Mouse (Mus musculus) kidney, postnatal 0 days (tissue): ENCODE results near the gene Fcer1g. TPM values are rescaled to one million over a fixed set of nuclear protein-coding genes. Genes with fewer than 3 reads are reported as not detected.

Experiments
- ATAC-seq: fragments of 200-750 bp; cut with Nextera tagmentation; replicated peaks from 2 replicates; pipeline ENCODE4 v1.8.0; 2017; ENCODE audit warnings: low read depth, moderate number of reproducible peaks, moderate TSS enrichment, moderate library complexity; ENCODE audit not compliant: low FRiP score
- DNase-seq: peaks from one replicate; pipeline ENCODE4 v3.0.0-alpha.2; 2016; ENCODE audit warnings: low spot score
- H3K27ac ChIP-seq: fragments of 300-500 bp; sonication (generic); 2 replicates; pipeline ENCODE4 v1.5.1; 2014; ENCODE audit warnings: mild to moderate bottlenecking
- H3K27me3 ChIP-seq: fragments of 300-500 bp; sonication (generic); 2 replicates; pipeline ENCODE4 v1.6.1; 2014; ENCODE audit warnings: low read length, mixed read lengths; ENCODE audit not compliant: insufficient read depth
- H3K36me3 ChIP-seq: fragments of 300-500 bp; sonication (generic); 2 replicates; pipeline ENCODE4 v1.6.1; 2014; ENCODE audit warnings: low read length, mixed read lengths; ENCODE audit not compliant: insufficient read depth
- H3K4me1 ChIP-seq: fragments of 300-500 bp; sonication (generic); replicated peaks from 2 replicates; pipeline ENCODE4 v1.6.1; 2014; ENCODE audit warnings: antibody characterized with exemption, low read length, mixed read lengths; ENCODE audit not compliant: insufficient read depth
- H3K4me2 ChIP-seq: fragments of 300-500 bp; sonication (generic); 2 replicates; pipeline ENCODE4 v1.6.1; 2014; ENCODE audit warnings: mild to moderate bottlenecking, low read length, moderate library complexity, mixed read lengths
- H3K4me3 ChIP-seq: fragments of 300-500 bp; sonication (generic); replicated peaks from 2 replicates; pipeline ENCODE4 v1.5.1; 2014; ENCODE audit warnings: low read depth, low read length
- H3K9ac ChIP-seq: fragments of 300-500 bp; sonication (generic); 2 replicates; pipeline ENCODE4 v1.6.1; 2014; ENCODE audit warnings: low read depth, low read length
- H3K9me3 ChIP-seq: fragments of 300-500 bp; sonication (generic); replicated peaks from 2 replicates; pipeline ENCODE4 v1.6.1; 2016; ENCODE audit warnings: low read length, inconsistent platforms, mixed read lengths
- CTCF ChIP-seq: IDR thresholded peaks from 2 replicates; pipeline ENCODE4 v1.5.1; 2016; ENCODE audit warnings: antibody characterized with exemption, low read depth, mild to moderate bottlenecking, moderate library complexity
- WGBS: fragments of 180-500 bp; shearing (Covaris S2); extraction: QIAGEN DNeasy Blood & Tissue Kit; methylation state at CpG from one replicate; pipeline ENCODE4 v1.1.7; 2014; 5-methylcytosine and 5-hydroxymethylcytosine counted together
- polyA plus RNA-seq: library from polyadenylated mRNA; unstranded; fragments of >200 nt; fragmentation: Nextera tagmentation; extraction: Ambion mirVana; gene quantifications from 2 replicates; pipeline ENCODE4 v1.2.1, GENCODE M21; 2015

Fcer1g gene
- polyA plus RNA-seq, 1 experiment from 2014 or later, result 50.1 TPM

GRCm38 (mm10) chr1:171275144-171275734 is 41.1 kb upstream of the Fcer1g start:
- no peak for ATAC-seq
- no peak for TF ChIP-seq CTCF
- H3K4me1 ChIP-seq, result peaks cover 18% of the 10 kb centered on the region

GRCm38 (mm10) chr1:171274171-171274570 is 40.0 kb upstream of the Fcer1g start:
- ATAC-seq, result no peak
- H3K27ac ChIP-seq, result no peak overlapping the region
- no peaks in the 10 kb centered on the region for H3K9me3 ChIP-seq
- no peak overlapping the region for H3K4me3 ChIP-seq
- WGBS, result 88% methylated on average over 12 of the region's 12 CpGs
- TF ChIP-seq CTCF, result no peak
- DNase-seq, result no peak
- peaks cover 12% of the 10 kb centered on the region; the same call in 1 of the 2 replicates for H3K4me1 ChIP-seq
- no peak overlapping the region for H3K4me2 ChIP-seq
- no peak overlapping the region for H3K9ac ChIP-seq
- peaks cover 47% of the 10 kb centered on the region for H3K36me3 ChIP-seq
- no peaks in the 10 kb centered on the region for H3K27me3 ChIP-seq

More at GRCm38 (mm10) chr1:171275144-171275734, 41.1 kb upstream of the Fcer1g start:
- no peak overlapping the region for H3K27ac ChIP-seq
- H3K27me3 ChIP-seq, result no peaks in the 10 kb centered on the region
- no peak overlapping the region for H3K4me2 ChIP-seq
- DNase-seq, result no peak
- H3K36me3 ChIP-seq, result peaks cover 47% of the 10 kb centered on the region
- WGBS, result 84% methylated on average over 11 of the region's 11 CpGs
- no peak overlapping the region for H3K4me3 ChIP-seq
- no peak overlapping the region for H3K9ac ChIP-seq
- H3K9me3 ChIP-seq, result no peaks in the 10 kb centered on the region

GRCm38 (mm10) chr1:171272086-171272485 is 37.9 kb upstream of the Fcer1g start:
- ATAC-seq, result no peak
- WGBS, result 88% methylated on average over 3 of the region's 3 CpGs
- Histone ChIP-seq H3K4me3 (no peak overlapping the region), H3K27ac (no peak overlapping the region), H3K9ac (no peak overlapping the region), H3K27me3 (no peaks in the 10 kb centered on the region), H3K36me3 (peaks cover 35% of the 10 kb centered on the region), H3K9me3 (no peaks in the 10 kb centered on the region), H3K4me2 (no peak overlapping the region), H3K4me1 (peaks cover 12% of the 10 kb centered on the region; the same call in 1 of the 2 replicates)
- TF ChIP-seq CTCF, result no peak
- no peak for DNase-seq

- Histone ChIP-seq H3K36me3 (peaks cover 30% of the 10 kb centered on the region), H3K9me3 (no peaks in the 10 kb centered on the region), H3K4me2 (peak overlapping the region; percentile 83), H3K4me1 (peaks cover 12% of the 10 kb centered on the region; the same call in 1 of the 2 replicates), H3K9ac (0 out of 2 replicates have a peak overlapping the region, but pooled peaks have one; percentile 64), H3K4me3 (0 out of 2 replicates have a peak overlapping the region, but pooled peaks have one; percentile 64), H3K27me3 (no peaks in the 10 kb centered on the region), H3K27ac (peak overlapping the region; percentile 63; the same call in 1 of the 2 replicates)
- no peak for ATAC-seq
- WGBS, result 68% methylated on average over 10 of the region's 10 CpGs
- TF ChIP-seq CTCF, result no peak
- no peak for DNase-seq
Measured at GRCm38 (mm10) chr1:171271622-171272021, 37.5 kb upstream of the Fcer1g start.

- Histone ChIP-seq H3K4me3 (peak overlapping the region; percentile 64), H3K4me2 (peak overlapping the region; percentile 83), H3K9ac (peak overlapping the region; percentile 64; the same call in 1 of the 2 replicates), H3K9me3 (no peaks in the 10 kb centered on the region), H3K27me3 (no peaks in the 10 kb centered on the region), H3K4me1 (peaks cover 12% of the 10 kb centered on the region; the same call in 1 of the 2 replicates), H3K27ac (peak overlapping the region; percentile 63), H3K36me3 (peaks cover 26% of the 10 kb centered on the region)
- WGBS, result 38% methylated on average over 9 of the region's 9 CpGs
- ATAC-seq, result no peak
- no peak for TF ChIP-seq CTCF
- no peak for DNase-seq
Measured at GRCm38 (mm10) chr1:171271196-171271595, 37.0 kb upstream of the Fcer1g start.

GRCm38 (mm10) chr1:171270573-171270900 is 36.4 kb upstream of the Fcer1g start:
- peaks cover 12% of the 10 kb centered on the region; the same call in 1 of the 2 replicates for H3K4me1 ChIP-seq
- no peaks in the 10 kb centered on the region for H3K27me3 ChIP-seq
- H3K9me3 ChIP-seq, result no peaks in the 10 kb centered on the region
- peak overlapping the region; percentile 64 for H3K9ac ChIP-seq
- peaks cover 20% of the 10 kb centered on the region for H3K36me3 ChIP-seq
- TF ChIP-seq CTCF, result no peak
- H3K4me2 ChIP-seq, result peak overlapping the region; percentile 83
- peak overlapping the region; percentile 64 for H3K4me3 ChIP-seq
- H3K27ac ChIP-seq, result peak overlapping the region; percentile 63
- ATAC-seq (peak; percentile 89), DNase-seq (peak; percentile 56)
- WGBS, result under 1% methylated on average over 19 of the region's 19 CpGs
